Mouse (Mus musculus) v-Abl transformed pro-B cells (cell line): ENCODE measurements around the gene Gm20708.

ENCODE experiments used
- in situ Hi-C, 2 experiments: fragments of 400-800 bp; cut with MboI; formaldehyde crosslinking; loops; one replicate each; pipeline ENCODE4 v1.15.1; 2025; ENCODE audit not compliant: unreplicated experiment in 2 of 2

Gm20708 gene

GRCm38 (mm10) chr11:117780582-117781111, 28.8 kb upstream of the Gm20708 start:
- in situ Hi-C loops = no loop called here

GRCm38 (mm10) chr11:117781199-117781821, 28.2 kb upstream of the Gm20708 start:
- in situ Hi-C loops = no loop called here

DNA sequence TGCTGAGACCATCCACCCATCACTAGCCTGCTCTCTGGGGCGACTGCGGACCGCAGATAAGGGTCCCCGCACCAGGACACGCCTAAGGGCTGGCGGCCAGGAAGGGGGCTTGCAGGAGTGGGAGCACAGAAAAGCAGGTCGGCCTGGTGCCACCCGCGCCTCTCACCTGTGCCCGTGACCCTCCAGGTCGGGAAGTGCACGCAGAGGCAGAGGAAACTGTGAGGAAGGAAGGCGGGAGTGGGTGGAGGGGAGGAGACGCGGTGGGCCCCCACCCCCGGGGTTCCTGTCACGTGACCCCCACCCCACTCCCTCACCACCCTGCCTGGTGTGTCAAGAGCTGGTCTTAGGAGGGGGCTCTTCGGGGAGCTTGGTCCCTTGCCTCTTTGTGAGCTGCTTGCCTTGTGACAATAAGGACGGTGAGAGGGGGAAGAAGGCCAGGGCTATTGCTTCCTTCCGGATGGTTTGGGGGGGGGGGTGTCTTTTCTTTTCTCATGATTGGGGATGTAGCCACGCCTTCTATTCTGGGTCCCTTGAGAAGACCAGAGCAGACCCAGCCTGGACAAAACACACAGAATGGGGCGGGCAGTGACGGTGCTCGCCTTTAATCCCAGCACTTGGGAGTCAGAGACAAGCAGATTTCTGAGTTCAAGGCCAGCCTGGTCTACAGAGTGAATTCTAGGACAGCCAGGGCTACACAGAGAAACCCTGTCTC, 27.3 kb upstream of the Gm20708 start, which contains the start of the genes Tmc8 and Tmc6:
TSS of gene Tmc8 (plus strand) at position 84 of the 712 bp plus-strand sequence.
TSS of gene Tmc6 (minus strand) at position 206 of the 712 bp plus-strand sequence.
- in situ Hi-C loops = no loop called here

DNA sequence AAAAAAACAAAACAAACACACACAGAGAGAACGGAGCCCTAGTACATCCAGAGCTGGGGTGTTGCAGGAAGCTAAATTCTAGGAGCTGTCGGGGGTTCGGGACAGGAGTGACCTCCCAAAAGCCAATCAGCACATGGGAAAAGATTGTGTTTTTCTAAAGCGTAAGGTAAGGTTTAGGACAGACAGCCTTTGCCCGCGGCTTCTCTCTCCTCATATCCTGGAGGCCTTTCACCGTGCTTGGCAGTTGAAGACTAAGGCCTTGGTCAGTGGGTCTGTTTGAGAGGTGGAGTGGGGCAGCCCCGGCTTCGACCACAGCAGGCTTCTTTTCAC, 26.8 kb upstream of the Gm20708 start:
- in situ Hi-C loops = no loop called here

DNA sequence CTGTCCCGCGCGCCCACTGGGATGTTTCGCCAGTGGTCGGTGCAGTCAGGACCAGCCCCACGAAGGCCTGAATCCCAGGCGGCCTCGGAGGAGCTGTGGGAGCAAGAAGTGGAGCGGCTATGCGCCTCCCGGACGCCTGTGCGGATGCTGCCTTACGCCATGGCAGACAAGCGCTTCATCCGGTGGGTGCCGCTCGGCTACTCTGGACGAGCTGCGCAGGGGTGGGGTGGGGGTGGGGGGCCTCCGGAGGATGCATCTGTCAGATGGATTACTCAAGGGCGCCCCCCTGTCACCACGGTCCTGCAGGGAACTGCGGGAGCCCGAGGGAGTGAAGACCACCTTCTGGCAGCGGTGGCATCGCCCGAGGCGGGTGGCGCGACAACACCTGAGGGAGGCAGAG, 26.4 kb upstream of the Gm20708 start:
- in situ Hi-C loops = no loop called here

- in situ Hi-C loops = no loop called here
These were observed 25.7 kb upstream of the Gm20708 start for GRCm38 (mm10) chr11:117783683-117784309.

DNA sequence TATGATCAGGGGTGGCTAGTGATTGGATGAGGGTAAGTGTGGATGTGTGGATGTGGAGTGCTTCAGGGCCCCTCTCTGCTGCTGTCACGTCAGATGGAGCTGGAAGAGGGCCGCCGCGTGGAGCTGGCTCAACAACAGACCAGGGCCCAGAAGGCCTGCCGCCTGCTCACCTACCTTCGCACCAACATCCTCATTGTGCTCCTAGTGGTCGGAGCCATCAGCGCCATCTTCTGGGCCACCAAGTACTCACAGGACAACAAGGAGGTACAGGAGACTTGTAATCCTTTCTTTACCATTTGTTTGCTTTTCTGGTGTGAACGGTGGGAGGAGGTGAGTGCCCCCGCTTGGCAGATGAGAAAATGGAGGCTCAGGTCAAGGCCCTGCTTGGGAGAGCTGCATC, 23.2 kb upstream of the Gm20708 start:
- in situ Hi-C loops = loop anchor here (5.0 kb wide), 3 partner anchors 36 to 79 kb away; no protein-coding TSS in a partner anchor

GRCm38 (mm10) chr11:117788481-117788880, 21.0 kb upstream of the Gm20708 start:
- in situ Hi-C loops = loop anchor here (5.0 kb wide), 3 partner anchors 34 to 81 kb away; no protein-coding TSS in a partner anchor

GRCm38 (mm10) chr11:117790286-117790685, 19.2 kb upstream of the Gm20708 start:
- in situ Hi-C loops = no loop called here

- in situ Hi-C loops = no loop called here
These were observed 18.6 kb upstream of the Gm20708 start for GRCm38 (mm10) chr11:117790703-117791440.

DNA sequence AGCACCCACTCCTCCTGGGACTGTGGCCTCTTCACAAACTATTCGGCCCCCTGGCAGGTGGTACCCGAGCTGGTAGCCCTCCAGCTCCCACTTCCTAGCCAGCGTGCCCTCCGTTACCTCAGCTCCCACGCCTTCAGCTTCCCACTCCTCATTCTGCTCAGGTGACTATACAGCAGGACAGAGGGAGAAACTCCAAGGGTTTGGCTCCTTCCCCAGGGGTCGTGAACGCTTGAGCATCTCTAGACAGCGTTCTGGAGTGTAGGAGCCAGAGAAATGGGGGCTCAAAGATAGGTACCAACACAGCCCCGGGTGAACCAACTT, 18.1 kb upstream of the Gm20708 start:
- in situ Hi-C loops = no loop called here

- in situ Hi-C loops = no loop called here
These were observed 17.1 kb upstream of the Gm20708 start for GRCm38 (mm10) chr11:117792281-117792888.

DNA sequence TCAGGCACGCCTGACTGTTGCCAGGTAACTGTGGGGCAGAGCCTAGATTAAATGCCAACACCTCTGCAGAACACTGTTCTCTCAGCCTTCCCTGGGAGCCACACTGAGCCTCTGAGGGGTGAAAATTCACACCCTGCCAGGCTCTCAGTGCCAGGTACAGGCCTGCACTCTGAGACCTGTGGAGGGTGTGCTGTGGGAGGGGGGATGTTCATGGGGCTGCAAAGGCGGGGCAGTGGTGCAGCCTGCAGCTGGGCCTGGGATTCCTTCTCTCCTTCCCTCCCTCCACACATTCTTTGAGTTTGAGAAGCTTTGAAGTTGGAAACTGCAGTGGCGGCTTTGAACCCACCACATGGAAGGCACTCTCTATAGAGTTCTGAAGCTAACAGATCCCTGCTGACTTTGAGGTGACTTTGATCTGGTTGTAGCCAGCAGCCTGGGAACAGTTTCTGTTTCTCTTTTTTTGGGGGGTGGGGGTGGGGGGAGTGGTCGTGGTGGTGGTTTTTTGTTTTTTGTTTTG, 15.4 kb upstream of the Gm20708 start:
- in situ Hi-C loops = no loop called here

DNA sequence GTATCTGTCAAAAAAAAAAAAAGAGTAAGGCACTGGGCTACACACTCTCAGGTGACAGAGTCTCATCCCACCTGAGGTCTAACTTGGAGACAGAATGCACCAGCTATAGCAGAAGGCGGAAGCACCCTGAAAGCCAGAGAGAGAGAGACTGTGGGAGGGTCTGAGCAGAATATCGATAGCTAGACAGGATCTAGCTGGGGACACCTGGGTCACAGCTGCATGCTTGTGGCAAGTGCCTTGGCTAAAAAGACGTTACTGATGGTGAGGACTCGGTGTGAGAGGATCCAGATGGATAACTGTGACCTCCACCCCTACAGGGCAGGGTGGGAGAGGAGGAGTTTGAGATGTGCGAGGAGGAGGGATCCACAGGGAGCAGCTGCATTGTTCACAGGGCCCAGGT, 12.5 kb upstream of the Gm20708 start:
- in situ Hi-C loops = no loop called here

DNA sequence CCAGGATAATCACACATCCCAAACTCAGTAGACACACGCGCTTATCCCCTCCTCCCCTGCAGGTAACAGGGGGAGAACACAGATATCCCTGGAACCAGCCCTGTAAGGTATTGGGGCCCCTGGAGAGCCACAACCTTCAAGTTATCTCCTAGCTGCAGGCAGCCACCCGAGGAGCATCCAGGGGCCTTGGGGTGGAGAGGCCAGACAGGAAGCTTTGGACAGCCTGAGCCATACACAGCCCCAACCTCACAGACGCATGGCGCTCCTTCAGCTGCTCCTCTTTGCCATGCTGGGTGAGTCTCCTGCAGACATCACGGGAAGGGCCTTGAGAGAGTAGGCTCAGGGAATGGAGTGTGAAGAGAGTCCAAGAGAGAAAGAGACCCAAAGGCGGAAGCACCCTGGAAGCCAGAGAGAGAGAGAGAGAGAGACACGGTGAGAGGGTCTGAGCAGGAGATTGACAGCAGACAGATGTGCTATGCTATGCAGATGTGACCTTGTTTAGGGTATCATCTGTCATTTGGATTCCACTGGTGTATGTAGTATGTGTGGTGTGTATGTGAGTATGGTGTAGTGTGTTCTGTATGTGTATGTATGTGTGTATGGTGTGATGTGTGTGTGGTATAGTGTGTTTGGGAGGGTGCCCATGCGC, 11.8 kb upstream of the Gm20708 start, which contains the start of gene 6030468B19Rik:
TSS of gene 6030468B19Rik (plus strand) at position 150 of the 649 bp plus-strand sequence.
- in situ Hi-C loops = no loop called here

GRCm38 (mm10) chr11:117798160-117798541, 11.3 kb upstream of the Gm20708 start:
- in situ Hi-C loops = no loop called here

- in situ Hi-C loops = no loop called here
These were observed 10.3 kb upstream of the Gm20708 start for GRCm38 (mm10) chr11:117799174-117799573.

- in situ Hi-C loops = no loop called here
These were observed 9.4 kb upstream of the Gm20708 start for GRCm38 (mm10) chr11:117800038-117800437.

DNA sequence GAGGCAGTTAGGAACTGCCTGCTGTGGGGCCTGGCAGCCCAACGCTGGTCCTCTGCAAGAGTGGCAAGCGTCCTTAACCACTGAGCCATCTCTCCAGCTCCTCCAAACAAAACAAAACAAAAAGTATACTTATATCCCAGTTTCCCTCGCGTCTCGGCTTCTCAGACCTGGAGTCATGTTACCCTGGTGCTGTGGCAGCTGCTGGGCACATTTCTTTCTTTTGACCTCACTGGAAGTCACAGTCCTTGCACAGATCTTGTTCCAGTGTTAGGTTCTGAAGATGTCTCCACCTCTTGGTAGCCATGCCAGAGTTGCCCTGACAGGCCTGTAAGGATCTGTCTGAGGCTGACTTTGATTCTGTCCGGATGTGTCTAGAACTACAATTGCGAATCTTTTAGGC, 7.8 kb upstream of the Gm20708 start:
- in situ Hi-C loops = no loop called here
